Mouse (Mus musculus): ENCODE results near the gene Hes5. TPM values are rescaled to one million over a fixed set of nuclear protein-coding genes. Genes with fewer than 3 reads are reported as not detected.
A peak's percentile ranks its signal among the peaks of the same experiment; 100 is the strongest.

The Hes5 gene
- polyA plus RNA-seq, 1 experiment from 2014 or later: 0.24 TPM

DNA sequence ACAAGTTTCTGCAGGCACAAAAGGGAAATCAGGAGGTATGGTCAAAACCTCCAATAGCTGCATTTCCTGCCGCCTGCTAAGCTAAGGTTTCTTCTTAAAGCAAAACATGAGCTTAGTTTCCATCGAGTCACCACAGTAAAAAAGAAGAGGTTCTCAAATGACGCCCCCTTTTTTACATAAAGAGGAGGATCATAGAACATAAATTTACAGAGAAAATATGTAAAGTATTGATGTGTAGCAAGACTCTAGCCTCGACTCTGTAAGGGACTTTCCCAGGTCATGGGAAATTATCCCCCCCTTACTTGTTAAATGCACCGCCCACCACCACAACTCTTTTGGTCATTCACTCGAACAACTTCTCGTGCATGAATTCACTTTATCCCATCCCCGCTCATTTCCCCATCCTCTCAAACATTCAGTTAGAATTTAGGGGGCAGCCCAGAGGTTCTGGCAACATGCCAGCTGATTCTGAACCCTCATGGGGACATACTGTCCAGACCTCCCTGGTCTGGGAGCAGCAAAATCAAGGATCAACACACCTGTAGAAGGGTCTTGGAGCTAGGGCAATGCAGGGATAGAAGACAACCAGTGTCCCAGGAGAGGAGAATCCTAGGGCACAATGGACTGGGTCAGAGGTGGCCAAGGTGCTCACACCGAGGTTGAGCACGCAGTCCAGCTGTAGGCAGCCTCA, 17.9 kb upstream of the Hes5 start:
- WGBS: 76% methylated on average over 10 of the region's 10 CpGs

DNA sequence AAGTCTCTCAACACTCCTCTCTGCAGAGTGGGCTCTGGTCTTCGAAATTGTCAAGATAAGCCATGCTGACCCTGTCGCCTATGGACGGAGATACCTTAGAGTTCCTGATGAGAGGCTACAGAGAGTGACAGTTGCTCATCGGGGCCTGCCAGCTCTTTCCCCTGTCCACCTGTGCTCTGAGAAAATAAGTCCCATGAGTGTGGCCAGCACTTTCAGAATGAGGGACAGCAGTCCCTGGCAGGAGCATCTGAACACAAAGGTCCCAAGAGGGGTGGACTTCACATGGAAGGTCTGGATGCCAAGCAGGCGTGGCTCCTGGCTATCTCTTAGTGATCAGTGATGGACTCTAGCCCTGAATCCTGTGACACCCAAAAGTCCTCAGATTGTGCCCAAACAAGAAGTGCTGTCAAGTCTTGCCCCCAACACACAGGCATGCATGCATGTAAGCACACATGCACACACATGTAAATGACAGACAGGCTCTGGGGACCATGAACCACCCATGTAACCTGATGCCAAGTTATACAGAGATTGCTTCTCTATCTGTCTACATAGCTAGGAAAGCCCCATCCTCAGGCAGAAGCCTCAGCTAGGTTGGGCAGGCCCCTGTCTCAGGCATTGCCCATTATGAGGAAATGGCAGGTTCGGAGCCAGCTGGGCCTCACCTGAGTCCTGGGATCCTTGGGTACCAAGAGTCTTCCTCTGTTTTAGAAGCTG, 17.2 kb upstream of the Hes5 start:
- Histone ChIP-seq H3K27ac (replicated peaks in 1 of 2; ENCODE audit: control insufficient read depth in 1 of 2, insufficient read depth in 1 of 2, low read depth in 2 of 2, low read length in 2 of 2) (no peak overlapping the region), H3K36me3 (ENCODE audit: control insufficient read depth, insufficient read depth, low read length) (no peaks in the 10 kb centered on the region), H3K4me3 (ENCODE audit: control insufficient read depth in 1 of 2, insufficient read depth in 1 of 2, low read depth in 1 of 2, low read length in 2 of 2) (no peak overlapping the region), H3K27me3 (ENCODE audit: control insufficient read depth, insufficient read depth, low read length) (peaks cover 5% of the 10 kb centered on the region), H3K4me1 (ENCODE audit: control insufficient read depth in 2 of 2, insufficient read depth in 2 of 2, low read length in 2 of 2) (peaks cover 3 to 5% of the 10 kb centered on the region in 2 experiments; a peak in 1 of 4 replicates), H3K9ac (ENCODE audit: low read length) (no peak overlapping the region), H3K4me2 (ENCODE audit: low read length) (no peak overlapping the region), H3K9me3 (ENCODE audit: control insufficient read depth, low read length) (no peaks in the 10 kb centered on the region)
- WGBS: 65% methylated on average over 6 of the region's 6 CpGs
- ATAC-seq (ENCODE audit: insufficient number of reproducible peaks, insufficient read depth, low FRiP score, low read depth): no peak

More for the DNA sequence above, 17.9 kb upstream of the Hes5 start:
- Histone ChIP-seq H3K27ac (replicated peaks in 1 of 2; ENCODE audit: control insufficient read depth in 1 of 2, insufficient read depth in 1 of 2, low read depth in 2 of 2, low read length in 2 of 2) (no peak overlapping the region), H3K27me3 (ENCODE audit: control insufficient read depth, insufficient read depth, low read length) (no peaks in the 10 kb centered on the region), H3K36me3 (ENCODE audit: control insufficient read depth, insufficient read depth, low read length) (no peaks in the 10 kb centered on the region), H3K4me3 (ENCODE audit: control insufficient read depth in 1 of 2, insufficient read depth in 1 of 2, low read depth in 1 of 2, low read length in 2 of 2) (no peak overlapping the region), H3K9me3 (ENCODE audit: control insufficient read depth, low read length) (no peaks in the 10 kb centered on the region), H3K9ac (ENCODE audit: low read length) (no peak overlapping the region), H3K4me1 (ENCODE audit: control insufficient read depth in 2 of 2, insufficient read depth in 2 of 2, low read length in 2 of 2) (peaks cover 3 to 5% of the 10 kb centered on the region in 2 experiments; a peak in 1 of 4 replicates), H3K4me2 (ENCODE audit: low read length) (no peak overlapping the region)
- ATAC-seq (ENCODE audit: insufficient number of reproducible peaks, insufficient read depth, low FRiP score, low read depth): no peak

DNA sequence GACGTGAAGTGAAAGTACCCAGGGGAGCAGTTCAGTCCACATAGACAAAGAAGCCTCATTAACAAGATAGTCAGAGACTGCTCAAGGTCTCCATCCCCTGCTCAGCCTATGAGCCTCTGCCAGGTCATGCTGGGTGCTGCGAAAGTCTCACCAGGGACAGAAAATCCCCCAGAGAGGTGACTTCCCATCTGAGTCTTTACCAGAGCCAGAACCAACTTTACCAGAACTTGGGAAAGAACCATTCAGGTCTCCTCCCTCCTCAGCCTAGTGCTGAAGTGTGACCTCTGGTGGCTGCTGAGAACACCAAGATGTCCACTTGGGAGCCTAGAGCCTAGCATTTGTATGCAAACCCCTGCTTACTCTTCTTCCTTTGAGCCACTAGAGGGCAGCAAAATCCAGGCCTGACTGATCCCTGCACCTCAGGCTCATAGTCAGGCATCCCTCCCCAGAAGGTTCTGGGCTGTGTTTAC, 16.6 kb upstream of the Hes5 start:
- WGBS: 23% methylated on average over 2 of the region's 2 CpGs
- no peaks in the 10 kb centered on the region for H3K36me3 ChIP-seq (ENCODE audit: control insufficient read depth, insufficient read depth, low read length)
- ATAC-seq (ENCODE audit: insufficient number of reproducible peaks, insufficient read depth, low FRiP score, low read depth): peak; percentile 51
- H3K4me1 ChIP-seq (ENCODE audit: control insufficient read depth in 2 of 2, insufficient read depth in 2 of 2, low read length in 2 of 2): peaks cover 3 to 5% of the 10 kb centered on the region in 2 experiments; a peak in 1 of 4 replicates
- H3K27me3 ChIP-seq (ENCODE audit: control insufficient read depth, insufficient read depth, low read length): peaks cover 12% of the 10 kb centered on the region
- H3K4me3 ChIP-seq (ENCODE audit: control insufficient read depth in 1 of 2, insufficient read depth in 1 of 2, low read depth in 1 of 2, low read length in 2 of 2): no peak overlapping the region
- H3K27ac ChIP-seq (replicated peaks in 1 of 2; ENCODE audit: control insufficient read depth in 1 of 2, insufficient read depth in 1 of 2, low read depth in 2 of 2, low read length in 2 of 2): no peak overlapping the region
- H3K4me2 ChIP-seq (ENCODE audit: low read length): no peak overlapping the region
- no peak overlapping the region for H3K9ac ChIP-seq (ENCODE audit: low read length)
- no peaks in the 10 kb centered on the region for H3K9me3 ChIP-seq (ENCODE audit: control insufficient read depth, low read length)

DNA sequence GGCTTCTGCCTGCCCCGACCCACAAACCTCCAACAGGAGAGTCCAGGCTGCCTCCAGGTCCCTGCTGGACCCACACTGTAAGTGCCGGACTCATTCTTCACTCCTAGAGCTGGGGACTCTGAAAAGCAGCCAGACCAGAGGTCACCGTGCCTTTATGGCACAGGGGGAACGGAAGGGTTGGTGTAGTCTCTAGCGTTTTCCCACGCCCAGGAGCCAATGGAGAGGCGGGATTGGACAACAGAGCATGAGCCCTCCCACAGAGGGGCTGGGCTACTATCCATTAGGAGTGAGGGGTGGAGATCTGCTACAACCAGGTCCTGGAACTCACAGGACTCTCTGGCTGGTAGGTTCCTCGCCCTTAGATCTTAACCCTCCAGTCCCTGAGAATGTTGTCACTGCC, 14.4 kb upstream of the Hes5 start:
- 0 out of 4 replicates have a peak overlapping the region, but pooled peaks of 1 of the 2 experiments have one; percentile 14 for H3K27ac ChIP-seq (replicated peaks in 1 of 2; ENCODE audit: control insufficient read depth in 1 of 2, insufficient read depth in 1 of 2, low read depth in 2 of 2, low read length in 2 of 2)

DNA sequence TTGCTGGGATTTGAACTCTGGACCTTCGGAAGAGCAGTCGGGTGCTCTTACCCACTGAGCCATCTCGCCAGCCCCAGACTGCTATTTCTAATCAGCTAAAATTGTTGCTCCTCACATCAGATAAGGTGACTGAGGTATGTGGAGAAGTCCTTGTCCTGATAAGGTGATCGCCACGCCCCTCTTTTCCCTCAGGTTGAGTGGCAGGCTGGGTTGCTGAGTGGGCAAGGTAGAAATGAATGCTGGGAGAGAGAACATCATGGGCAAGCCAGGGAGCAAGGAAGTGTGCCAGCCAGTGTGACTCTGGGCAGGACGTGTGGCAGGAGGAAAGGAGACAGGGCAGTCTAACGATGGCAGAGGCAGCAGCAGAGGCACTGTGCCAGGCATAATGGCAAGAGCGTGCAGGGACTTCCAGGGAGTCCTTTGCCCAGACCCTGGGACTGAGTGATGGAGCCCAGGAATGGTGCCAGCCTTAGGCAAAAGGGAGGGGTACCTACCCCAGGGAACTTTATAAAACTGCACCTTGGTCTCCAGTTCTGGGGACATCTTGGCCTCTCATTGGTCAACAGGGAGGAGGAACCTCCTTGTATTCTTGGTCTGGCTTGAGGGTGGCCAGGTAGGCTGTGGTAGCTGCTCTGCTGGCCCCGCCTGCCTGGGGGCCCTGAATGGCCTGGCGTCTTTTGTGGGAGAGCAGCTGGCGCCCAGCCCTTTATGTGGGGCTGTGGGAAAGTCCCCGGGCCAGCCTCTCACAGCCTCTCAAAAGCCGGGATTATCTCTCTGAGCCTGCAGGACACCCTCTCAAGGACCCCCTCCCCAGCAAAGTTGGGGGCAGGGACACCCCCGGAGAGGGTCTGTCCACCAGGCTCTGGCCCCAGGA, 12.4 kb upstream of the Hes5 start:
- H3K9ac ChIP-seq (ENCODE audit: low read length): no peak overlapping the region
- ATAC-seq (ENCODE audit: insufficient number of reproducible peaks, insufficient read depth, low FRiP score, low read depth): no peak
- H3K4me2 ChIP-seq (ENCODE audit: low read length): no peak overlapping the region
- peaks cover 50% of the 10 kb centered on the region for H3K27me3 ChIP-seq (ENCODE audit: control insufficient read depth, insufficient read depth, low read length)
- H3K4me1 ChIP-seq (ENCODE audit: control insufficient read depth in 2 of 2, insufficient read depth in 2 of 2, low read length in 2 of 2): peaks cover 3 to 5% of the 10 kb centered on the region in 2 experiments; a peak in 1 of 4 replicates
- H3K27ac ChIP-seq (replicated peaks in 1 of 2; ENCODE audit: control insufficient read depth in 1 of 2, insufficient read depth in 1 of 2, low read depth in 2 of 2, low read length in 2 of 2): no peak overlapping the region
- H3K4me3 ChIP-seq (ENCODE audit: control insufficient read depth in 1 of 2, insufficient read depth in 1 of 2, low read depth in 1 of 2, low read length in 2 of 2): no peak overlapping the region
- H3K9me3 ChIP-seq (ENCODE audit: control insufficient read depth, low read length): no peaks in the 10 kb centered on the region
- H3K36me3 ChIP-seq (ENCODE audit: control insufficient read depth, insufficient read depth, low read length): no peaks in the 10 kb centered on the region
- 50% methylated on average over 14 of the region's 14 CpGs for WGBS

More for the DNA sequence above, 14.4 kb upstream of the Hes5 start:
- Histone ChIP-seq H3K4me2 (ENCODE audit: low read length) (peak overlapping the region; percentile 52), H3K9ac (ENCODE audit: low read length) (peak overlapping the region; percentile 27), H3K4me3 (ENCODE audit: control insufficient read depth in 1 of 2, insufficient read depth in 1 of 2, low read depth in 1 of 2, low read length in 2 of 2) (peak overlapping the region; percentile 15 to 30; a peak in 2 of 4 replicates), H3K27me3 (ENCODE audit: control insufficient read depth, insufficient read depth, low read length) (peaks cover 30% of the 10 kb centered on the region), H3K9me3 (ENCODE audit: control insufficient read depth, low read length) (no peaks in the 10 kb centered on the region), H3K36me3 (ENCODE audit: control insufficient read depth, insufficient read depth, low read length) (no peaks in the 10 kb centered on the region), H3K4me1 (ENCODE audit: control insufficient read depth in 2 of 2, insufficient read depth in 2 of 2, low read length in 2 of 2) (peaks cover 3 to 5% of the 10 kb centered on the region in 2 experiments; a peak in 1 of 4 replicates)
- peak; percentile 86 for ATAC-seq (ENCODE audit: insufficient number of reproducible peaks, insufficient read depth, low FRiP score, low read depth)
- WGBS: 1% methylated on average over 8 of the region's 8 CpGs

DNA sequence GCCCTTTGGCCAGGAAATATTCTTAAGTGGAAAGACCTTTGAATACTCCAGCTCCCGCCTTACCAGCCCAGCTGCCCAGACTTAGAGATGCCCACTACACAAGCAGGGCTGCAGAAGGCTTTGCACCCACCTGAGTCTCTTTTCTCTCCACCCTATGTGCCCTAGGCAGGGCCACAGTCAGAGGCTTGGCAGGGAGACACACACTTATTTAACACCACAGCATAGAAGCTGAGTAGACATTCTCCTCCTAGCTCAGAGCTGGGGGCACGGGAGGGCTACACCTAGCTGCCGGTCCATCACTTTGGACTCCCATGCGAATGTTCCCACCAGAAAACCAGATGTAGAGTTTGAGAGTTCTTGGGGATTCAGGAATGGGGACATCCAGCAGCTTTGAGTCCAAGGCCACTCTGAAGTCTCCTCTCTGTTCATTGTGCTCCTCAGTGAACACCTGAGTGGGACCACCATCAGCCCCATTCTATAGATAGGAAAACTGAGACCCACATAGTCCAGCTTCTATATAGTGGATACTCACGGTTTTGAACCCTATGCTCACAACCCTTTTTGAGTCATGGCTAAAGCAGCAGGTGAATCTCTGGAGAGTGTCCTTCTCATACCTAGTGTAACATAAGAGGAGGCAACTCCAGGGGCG, 11.7 kb upstream of the Hes5 start:
- 62% methylated on average over 6 of the region's 6 CpGs for WGBS
- Histone ChIP-seq H3K27ac (replicated peaks in 1 of 2; ENCODE audit: control insufficient read depth in 1 of 2, insufficient read depth in 1 of 2, low read depth in 2 of 2, low read length in 2 of 2) (no peak overlapping the region), H3K4me3 (ENCODE audit: control insufficient read depth in 1 of 2, insufficient read depth in 1 of 2, low read depth in 1 of 2, low read length in 2 of 2) (no peak overlapping the region), H3K27me3 (ENCODE audit: control insufficient read depth, insufficient read depth, low read length) (peaks cover 58% of the 10 kb centered on the region), H3K4me1 (ENCODE audit: control insufficient read depth in 2 of 2, insufficient read depth in 2 of 2, low read length in 2 of 2) (peaks cover 3 to 5% of the 10 kb centered on the region in 2 experiments; a peak in 1 of 4 replicates), H3K9me3 (ENCODE audit: control insufficient read depth, low read length) (no peaks in the 10 kb centered on the region), H3K36me3 (ENCODE audit: control insufficient read depth, insufficient read depth, low read length) (no peaks in the 10 kb centered on the region), H3K4me2 (ENCODE audit: low read length) (no peak overlapping the region), H3K9ac (ENCODE audit: low read length) (no peak overlapping the region)
- ATAC-seq (ENCODE audit: insufficient number of reproducible peaks, insufficient read depth, low FRiP score, low read depth): no peak

DNA sequence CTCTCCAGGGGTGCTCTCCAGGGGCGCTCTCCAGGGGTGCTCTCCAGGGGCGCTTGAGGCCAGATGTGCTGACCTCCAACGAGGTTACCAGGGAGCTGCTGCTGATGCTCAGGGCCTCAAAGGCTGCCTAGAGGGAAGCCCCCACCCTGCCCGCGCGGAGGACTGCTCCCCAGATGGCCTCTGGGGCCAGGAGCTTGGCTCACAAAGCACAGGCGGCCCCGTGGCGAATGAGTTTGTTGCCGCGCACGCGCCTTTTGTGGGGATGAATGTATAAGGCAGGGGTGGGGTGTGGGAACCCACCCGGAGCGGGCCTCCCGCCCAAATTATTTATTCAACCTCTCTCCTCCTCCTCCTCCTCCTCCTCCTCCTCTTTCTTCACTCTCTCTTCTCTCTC, 11.1 kb upstream of the Hes5 start:
- H3K4me1 ChIP-seq (ENCODE audit: control insufficient read depth in 2 of 2, insufficient read depth in 2 of 2, low read length in 2 of 2): peaks cover 3 to 5% of the 10 kb centered on the region in 2 experiments; a peak in 1 of 4 replicates
- 22% methylated on average over 16 of the region's 16 CpGs for WGBS
- H3K27me3 ChIP-seq (ENCODE audit: control insufficient read depth, insufficient read depth, low read length): peaks cover 63% of the 10 kb centered on the region
- no peaks in the 10 kb centered on the region for H3K9me3 ChIP-seq (ENCODE audit: control insufficient read depth, low read length)
- ATAC-seq (ENCODE audit: insufficient number of reproducible peaks, insufficient read depth, low FRiP score, low read depth): no peak
- H3K9ac ChIP-seq (ENCODE audit: low read length): no peak overlapping the region
- no peaks in the 10 kb centered on the region for H3K36me3 ChIP-seq (ENCODE audit: control insufficient read depth, insufficient read depth, low read length)
- no peak overlapping the region for H3K27ac ChIP-seq (replicated peaks in 1 of 2; ENCODE audit: control insufficient read depth in 1 of 2, insufficient read depth in 1 of 2, low read depth in 2 of 2, low read length in 2 of 2)
- no peak overlapping the region for H3K4me2 ChIP-seq (ENCODE audit: low read length)
- H3K4me3 ChIP-seq (ENCODE audit: control insufficient read depth in 1 of 2, insufficient read depth in 1 of 2, low read depth in 1 of 2, low read length in 2 of 2): no peak overlapping the region

Measured in heart, embryonic 14.5 days (tissue).